Mouse (Mus musculus): Measurements from ENCODE around the gene Pced1b. TPM values are rescaled to one million over a fixed set of nuclear protein-coding genes. Genes with fewer than 3 reads are reported as not detected.

The Pced1b gene
- total RNA-seq, 2 experiments from 2014 or later: 5.5 to 7.7 TPM

DNA sequence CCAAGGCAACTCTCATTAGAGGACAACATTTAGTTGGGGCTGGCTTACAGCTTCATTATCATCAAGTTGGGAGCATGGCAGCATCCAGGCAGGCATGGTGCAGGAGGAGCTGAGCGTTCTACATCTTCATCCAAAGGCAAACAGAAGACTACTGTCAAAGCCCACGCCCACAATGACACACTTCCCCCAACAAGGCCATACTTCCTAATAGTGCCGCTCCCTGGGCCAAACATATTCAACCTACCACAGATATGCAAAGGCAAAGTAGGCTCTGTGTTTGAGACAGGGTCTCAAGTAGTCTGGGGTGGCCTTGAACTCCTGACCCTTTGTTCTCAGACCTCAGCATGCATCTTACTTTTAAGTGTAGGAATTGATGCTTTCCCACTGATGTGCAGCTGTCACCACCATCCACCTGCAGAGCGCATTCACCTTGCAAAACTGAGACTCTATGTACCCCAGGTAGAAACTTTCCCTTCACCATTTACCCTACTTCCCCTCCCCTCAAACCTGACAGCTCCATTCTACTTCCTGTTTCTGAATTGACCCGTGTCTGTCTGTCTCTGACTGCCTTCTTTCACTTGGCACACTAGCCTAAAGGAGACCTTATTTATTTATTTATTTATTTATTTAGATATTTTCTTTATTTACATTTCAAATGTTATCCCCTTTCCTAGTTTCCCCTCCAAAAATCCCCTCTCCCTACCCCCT, 40.7 kb downstream of the Pced1b start:
- DNase-seq: no peak

DNA sequence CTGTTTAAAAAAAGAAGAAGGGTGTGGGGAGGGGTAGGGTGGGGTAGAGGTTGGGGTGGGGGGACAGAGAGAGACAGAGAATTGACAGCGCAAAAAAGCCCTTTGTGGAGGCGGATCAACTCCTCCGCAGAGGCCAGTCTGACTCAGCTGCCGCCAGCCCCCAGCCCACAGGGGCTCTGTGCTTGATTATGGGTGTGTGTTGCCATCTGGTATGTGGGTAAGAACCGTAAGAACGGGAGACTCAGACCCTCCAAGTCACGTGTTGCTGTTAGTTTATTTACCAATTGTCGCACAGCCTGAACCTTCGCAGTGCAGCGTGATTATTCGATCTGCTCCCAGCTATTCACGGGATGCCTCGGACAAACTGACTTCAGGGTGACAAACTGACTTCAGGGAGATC, 41.8 kb downstream of the Pced1b start:
- DNase-seq: no peak

DNA sequence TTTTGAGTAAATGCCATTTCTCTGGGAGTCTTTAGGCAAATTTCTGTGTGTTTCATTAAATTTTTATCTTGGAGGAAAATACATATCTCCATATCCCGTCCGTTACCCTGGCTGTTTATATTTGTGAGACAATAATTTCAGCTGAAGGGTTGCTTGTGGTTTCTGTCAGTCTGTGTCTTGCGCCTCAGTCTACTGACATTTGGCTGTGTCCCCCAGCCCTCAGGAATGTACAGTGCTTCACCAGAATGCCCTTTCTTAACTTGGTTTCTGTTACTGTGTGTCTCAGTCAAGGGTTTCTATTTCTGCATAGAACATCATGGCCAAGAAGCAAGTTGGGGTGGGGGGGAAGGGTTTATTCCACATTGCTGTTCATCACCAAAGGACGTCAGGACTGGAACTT, 42.3 kb downstream of the Pced1b start:
- DNase-seq: no peak

DNA sequence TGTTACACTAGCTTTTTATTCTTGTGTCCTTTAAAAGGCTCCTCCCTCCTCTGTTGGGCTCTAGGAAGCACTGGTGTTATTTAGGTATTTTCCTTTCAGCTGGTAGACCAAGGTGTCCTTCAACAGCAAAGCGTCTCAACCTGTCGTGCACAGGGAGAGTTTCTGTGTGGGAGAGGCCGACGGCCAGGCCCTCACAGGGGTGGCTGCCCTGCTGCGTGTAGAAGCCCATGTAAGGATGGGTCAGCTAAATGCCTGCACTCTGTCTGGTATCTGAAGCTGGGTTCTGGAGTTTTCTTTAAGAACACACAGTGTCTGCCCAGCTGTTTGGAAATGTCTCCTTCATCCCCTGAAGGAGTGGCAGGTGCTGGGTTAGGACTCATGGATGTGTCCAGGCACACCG, 43.4 kb downstream of the Pced1b start:
- DNase-seq: no peak

- no peak for DNase-seq
Measured at GRCm38 (mm10) chr15:97291291-97292050, 44.6 kb downstream of the Pced1b start.

DNA sequence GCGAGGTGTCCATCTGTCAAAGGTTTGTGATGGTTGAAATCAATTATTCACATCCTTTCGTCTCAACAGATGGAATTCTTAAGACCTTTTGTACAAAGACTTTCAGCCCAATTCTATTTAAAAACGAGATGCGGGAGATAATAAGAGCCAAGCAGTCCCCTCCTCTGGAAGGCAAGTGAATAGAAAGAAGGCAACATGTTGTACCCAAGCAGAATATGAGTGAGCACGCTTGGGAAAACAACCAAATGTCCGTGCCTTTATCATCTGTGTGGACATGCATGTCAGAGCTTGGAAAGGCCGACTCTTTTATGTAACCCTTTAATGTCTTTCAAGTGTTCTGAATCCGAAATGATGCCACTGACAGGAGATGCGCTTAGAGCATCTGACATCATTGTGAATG, 61.0 kb downstream of the Pced1b start:
- DNase-seq: no peak

- DNase-seq: no peak
Measured at GRCm38 (mm10) chr15:97309533-97309932, 62.6 kb downstream of the Pced1b start.

DNA sequence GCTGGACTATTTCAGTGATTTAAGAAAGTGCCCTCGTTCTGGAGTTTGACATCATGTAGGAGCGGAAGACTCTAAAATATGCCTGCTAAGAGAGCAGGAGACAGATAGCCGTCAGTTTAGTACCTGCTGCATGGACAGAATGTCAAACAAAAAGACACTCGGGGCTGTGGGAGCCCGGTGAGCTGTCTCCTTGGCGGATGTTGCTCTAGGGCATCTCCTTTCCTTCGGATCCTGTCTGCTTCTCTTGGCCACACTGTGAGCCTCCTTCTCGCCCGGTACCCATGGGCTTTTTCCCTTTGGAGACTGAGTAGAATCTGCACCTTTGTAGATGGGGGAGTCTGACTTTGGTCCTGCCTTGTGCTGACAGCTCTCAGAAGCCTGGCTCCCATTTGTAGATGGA, 63.3 kb downstream of the Pced1b start:
- no peak for DNase-seq

DNA sequence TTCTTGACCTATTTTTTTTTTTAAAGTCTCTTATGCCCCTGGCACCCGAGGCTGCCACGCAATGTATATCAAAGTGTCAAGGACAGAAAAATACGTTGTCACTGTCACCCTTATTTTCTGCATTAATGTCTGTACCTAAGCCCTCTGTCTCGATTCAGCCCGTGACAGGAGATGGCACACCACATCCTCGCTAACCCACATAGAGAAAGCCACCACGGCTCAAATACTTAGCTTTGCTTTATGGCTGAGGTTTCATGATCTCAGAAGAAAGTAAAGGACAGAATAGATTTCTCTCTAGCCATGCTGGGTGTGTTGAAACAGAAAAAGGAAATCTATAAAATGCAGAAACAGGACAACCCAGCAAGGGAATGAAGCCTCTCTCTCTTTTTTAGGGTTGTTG, 64.3 kb downstream of the Pced1b start:
- DNase-seq: no peak

GRCm38 (mm10) chr15:97311937-97312336, 65.0 kb downstream of the Pced1b start:
- DNase-seq: no peak

GRCm38 (mm10) chr15:97314720-97315421, 68.0 kb downstream of the Pced1b start:
- no peak for DNase-seq

- peak in 1 of 2 experiments; percentile 46 for DNase-seq
Measured at GRCm38 (mm10) chr15:97315422-97315757, 68.5 kb downstream of the Pced1b start.

DNA sequence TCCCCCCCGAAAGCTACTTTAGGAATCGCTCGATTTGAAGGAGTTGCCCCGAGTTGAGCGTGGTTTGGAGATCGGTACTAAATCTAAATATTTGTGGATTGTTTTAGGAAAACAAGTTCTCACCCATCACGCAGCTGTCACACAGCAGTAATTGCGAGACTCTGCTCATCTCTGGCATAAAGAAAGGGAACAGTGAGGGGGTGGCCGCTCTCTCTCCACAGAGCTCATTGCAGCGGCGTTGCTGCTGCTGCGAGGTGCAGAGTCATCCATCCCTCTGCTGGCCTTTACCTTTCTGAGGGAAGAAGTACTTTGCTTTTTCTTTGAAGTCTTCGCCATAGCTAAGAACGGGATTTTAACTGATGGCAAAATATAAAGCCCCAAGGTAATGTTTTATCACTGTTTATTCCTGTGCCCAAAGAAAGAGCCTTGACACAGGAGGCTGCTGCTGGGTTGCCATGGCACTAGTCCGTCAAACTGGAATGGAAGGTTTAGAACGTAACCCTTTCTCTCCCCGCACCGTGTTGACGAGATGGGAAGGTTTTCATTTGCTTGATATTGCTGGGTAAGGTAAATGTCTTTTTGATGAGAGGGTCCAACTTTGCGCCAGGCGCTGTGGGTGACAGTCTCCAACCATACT, 71.6 kb downstream of the Pced1b start:
- DNase-seq: no peak

GRCm38 (mm10) chr15:97322821-97323220, 75.9 kb downstream of the Pced1b start:
- DNase-seq: no peak

- DNase-seq: no peak
Measured at GRCm38 (mm10) chr15:97323466-97323865, 76.6 kb downstream of the Pced1b start.

GRCm38 (mm10) chr15:97324311-97324710, 77.4 kb downstream of the Pced1b start:
- DNase-seq: no peak

- no peak for DNase-seq
Measured at GRCm38 (mm10) chr15:97327500-97328081, 80.7 kb downstream of the Pced1b start.

DNA sequence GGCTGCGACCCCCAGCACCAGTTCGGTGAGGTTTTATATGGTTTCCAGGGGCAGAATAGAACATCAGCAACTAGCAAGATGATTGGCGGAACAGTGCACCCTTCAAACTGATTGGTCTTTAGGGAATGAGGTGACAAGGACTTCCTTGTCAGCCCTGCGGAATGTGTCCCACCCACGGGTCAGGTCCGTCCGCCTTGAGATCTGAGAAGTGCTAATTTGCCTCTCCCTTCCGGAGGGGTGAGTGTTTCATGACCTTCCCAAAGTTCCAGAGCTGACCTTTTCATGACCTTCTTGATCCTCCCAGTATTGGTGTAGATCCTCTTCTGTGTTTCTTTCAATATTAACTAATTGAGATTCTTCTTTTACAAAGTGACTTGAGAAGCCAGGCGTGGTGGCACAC, 85.7 kb downstream of the Pced1b start:
- no peak for DNase-seq

- no peak for DNase-seq
Measured at GRCm38 (mm10) chr15:97337636-97338352, 90.9 kb downstream of the Pced1b start.

- no peak for DNase-seq
Measured at GRCm38 (mm10) chr15:97338377-97339060, 91.6 kb downstream of the Pced1b start.

DNA sequence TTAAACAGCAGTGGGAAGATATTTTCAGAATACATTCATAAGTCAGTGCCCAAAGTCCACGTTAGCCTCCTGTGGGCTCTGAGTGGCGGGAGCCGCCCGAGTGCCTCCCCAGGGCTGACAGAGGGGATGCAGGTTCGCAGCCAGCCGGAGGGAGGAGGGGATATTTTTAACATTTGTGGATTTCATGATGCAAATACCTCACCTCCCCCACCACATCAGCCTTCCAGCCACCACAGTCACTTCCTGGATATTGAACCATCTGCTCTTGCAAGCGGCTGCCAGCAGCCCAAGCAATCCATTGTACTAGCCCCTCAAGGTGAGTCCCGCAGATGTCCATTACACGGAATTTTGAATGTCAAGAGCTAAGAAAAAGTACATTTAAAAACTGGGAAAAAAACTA, 95.4 kb downstream of the Pced1b start:
- no peak for DNase-seq
